Mouse (Mus musculus) adrenal gland, postnatal 25 days (tissue): ENCODE results near the gene Stx11. TPM values are rescaled to one million over a fixed set of nuclear protein-coding genes. Genes with fewer than 3 reads are reported as not detected.
"Not testable (repeated sequence)": the region's sequence is repeated elsewhere in the genome, so short reads cannot be mapped to it uniquely, and the experiment has no call there.

Source experiments
- DNase-seq: peaks from one replicate; pipeline ENCODE4 v3.0.0; 2021; ENCODE audit warnings: mixed read lengths
- total RNA-seq: library from RNA; stranded (reverse); gene quantifications from 2 replicates; pipeline ENCODE4 v1.2.3, GENCODE M21; 2021

Stx11 gene
- total RNA-seq, 1 experiment from 2014 or later: 13.1 TPM

- DNase-seq: no peak
Measured at GRCm38 (mm10) chr10:12961546-12961945, 2.6 kb downstream of the Stx11 start.

GRCm38 (mm10) chr10:12957271-12957670 is 6.8 kb downstream of the Stx11 start:
- DNase-seq: no peak

- DNase-seq: no peak
Measured at GRCm38 (mm10) chr10:12955831-12956230, 8.3 kb downstream of the Stx11 start.

GRCm38 (mm10) chr10:12951358-12951757 is 12.7 kb downstream of the Stx11 start:
- DNase-seq: not testable (repeated sequence)

GRCm38 (mm10) chr10:12949299-12949698 is 14.8 kb downstream of the Stx11 start:
- no peak for DNase-seq

GRCm38 (mm10) chr10:12947606-12948005 is 16.5 kb downstream of the Stx11 start:
- no peak for DNase-seq

- peak; percentile 19 for DNase-seq
Measured at GRCm38 (mm10) chr10:12941018-12941761, 22.9 kb downstream of the Stx11 start.

- no peak for DNase-seq
Measured at GRCm38 (mm10) chr10:12938763-12939162, 25.3 kb downstream of the Stx11 start.

- no peak for DNase-seq
Measured at GRCm38 (mm10) chr10:12936079-12936478, 28.0 kb downstream of the Stx11 start.

- no peak for DNase-seq
Measured at GRCm38 (mm10) chr10:12935575-12935974, 28.5 kb downstream of the Stx11 start.

- no peak for DNase-seq
Measured at GRCm38 (mm10) chr10:12931492-12932400, 32.4 kb downstream of the Stx11 start.

- DNase-seq: no peak
Measured at GRCm38 (mm10) chr10:12930351-12930905, 33.7 kb downstream of the Stx11 start.

- no peak for DNase-seq
Measured at GRCm38 (mm10) chr10:12929857-12930174, 34.3 kb downstream of the Stx11 start.

- no peak for DNase-seq
Measured at GRCm38 (mm10) chr10:12929149-12929856, 34.8 kb downstream of the Stx11 start.

- no peak for DNase-seq
Measured at GRCm38 (mm10) chr10:12928193-12928592, 35.9 kb downstream of the Stx11 start.

GRCm38 (mm10) chr10:12922574-12923353 is 41.3 kb downstream of the Stx11 start:
- DNase-seq: peak; percentile 90

- no peak for DNase-seq
Measured at GRCm38 (mm10) chr10:12922077-12922573, 42.0 kb downstream of the Stx11 start.

- DNase-seq: peak; percentile 3
Measured at GRCm38 (mm10) chr10:12921551-12922040, 42.5 kb downstream of the Stx11 start.

GRCm38 (mm10) chr10:12919287-12919686 is 44.8 kb downstream of the Stx11 start:
- peak; percentile 35 for DNase-seq

- no peak for DNase-seq
Measured at GRCm38 (mm10) chr10:12917626-12918025, 46.5 kb downstream of the Stx11 start.

- no peak for DNase-seq
Measured at GRCm38 (mm10) chr10:12916376-12916775, 47.7 kb downstream of the Stx11 start.
